Mouse (Mus musculus) heart, embryonic 16.5 days (tissue): ENCODE results near the gene Tut1. TPM values are rescaled to one million over a fixed set of nuclear protein-coding genes. Genes with fewer than 3 reads are reported as not detected.
"Not testable (repeated sequence)": the region's sequence is repeated elsewhere in the genome, so short reads cannot be mapped to it uniquely, and the experiment has no call there.

Experiments
- ATAC-seq: fragments of 200-750 bp; cut with Nextera tagmentation; replicated peaks from 2 replicates; pipeline ENCODE4 v1.8.0; 2017; ENCODE audit warnings: moderate number of reproducible peaks; ENCODE audit not compliant: insufficient read depth, low FRiP score; ENCODE audit errors: extremely low read depth
- H3K27ac ChIP-seq: fragments of 300-500 bp; sonication (generic); 2 replicates; pipeline ENCODE4 v1.5.1; 2014; ENCODE audit warnings: mild to moderate bottlenecking, low read length, control low read depth, moderate library complexity
- H3K27me3 ChIP-seq: fragments of 300-500 bp; sonication (generic); 2 replicates; pipeline ENCODE4 v1.6.1; 2014; ENCODE audit warnings: low read length, mixed read lengths; ENCODE audit not compliant: control insufficient read depth, insufficient read depth
- H3K36me3 ChIP-seq: fragments of 300-500 bp; sonication (generic); 2 replicates; pipeline ENCODE4 v1.6.1; 2014; ENCODE audit not compliant: control insufficient read depth, insufficient read depth
- H3K4me1 ChIP-seq: fragments of 300-500 bp; sonication (generic); 2 replicates; pipeline ENCODE4 v1.6.1; 2014; ENCODE audit warnings: low read length, mixed read lengths; ENCODE audit not compliant: control insufficient read depth, insufficient read depth
- H3K4me2 ChIP-seq: fragments of 300-500 bp; sonication (generic); 2 replicates; pipeline ENCODE4 v1.6.1; 2014; ENCODE audit warnings: low read depth, mild to moderate bottlenecking, control low read depth, low read length
- H3K4me3 ChIP-seq: fragments of 300-500 bp; sonication (generic); 2 replicates; pipeline ENCODE4 v1.5.1; 2014; ENCODE audit warnings: mild to moderate bottlenecking, control low read depth, low read length
- H3K9ac ChIP-seq: fragments of 300-500 bp; sonication (generic); 2 replicates; pipeline ENCODE4 v1.6.1; 2014; ENCODE audit warnings: low read length, control low read depth
- H3K9me3 ChIP-seq: fragments of 300-500 bp; sonication (generic); replicated peaks from 2 replicates; pipeline ENCODE4 v1.6.1; 2016; ENCODE audit warnings: low read length; ENCODE audit not compliant: control insufficient read depth
- WGBS: fragments of 180-500 bp; shearing (Covaris S2); extraction: QIAGEN DNeasy Blood & Tissue Kit; methylation state at CpG from one replicate; pipeline ENCODE4 v1.1.7; 2014; 5-methylcytosine and 5-hydroxymethylcytosine counted together
- polyA plus RNA-seq: library from polyadenylated mRNA; unstranded; fragments of >200 nt; fragmentation: Nextera tagmentation; extraction: Ambion mirVana; gene quantifications from 2 replicates; pipeline ENCODE4 v1.2.1, GENCODE M21; 2015

Tut1 gene
- polyA plus RNA-seq, 1 experiment from 2014 or later: 18.4 TPM

GRCm38 (mm10) chr19:9006915-9007314 is 53.3 kb downstream of the Tut1 start:
- not testable (repeated sequence) for ATAC-seq, H3K9ac ChIP-seq, H3K4me2 ChIP-seq, H3K27me3 ChIP-seq, H3K4me3 ChIP-seq, H3K4me1 ChIP-seq, H3K9me3 ChIP-seq, H3K27ac ChIP-seq
- H3K36me3 ChIP-seq: peaks cover 59% of the 10 kb centered on the region
- 90% methylated on average over 2 of the region's 2 CpGs for WGBS

Other genes with a start within 250 kb of the Tut1 start
- 66.4 and 68.8 TPM in 2 replicates for gene Slc3a2, start 230.5 kb upstream of the Tut1 start, polyA plus RNA-seq
- 53.5 and 54.9 TPM in 2 replicates for gene Wdr74, start 218.0 kb upstream of the Tut1 start, polyA plus RNA-seq
- gene 1700092M07Rik, start 213.1 kb upstream of the Tut1 start, polyA plus RNA-seq: 0.63 and 0.74 TPM in 2 replicates
- 91.5 and 91.7 TPM in 2 replicates for gene Stx5a, start 212.4 kb upstream of the Tut1 start, polyA plus RNA-seq
- 134 and 145 TPM in 2 replicates for gene Nxf1, start 196.8 kb upstream of the Tut1 start, polyA plus RNA-seq
- 138 and 158 TPM in 2 replicates for gene Tmem223, start 182.9 kb upstream of the Tut1 start, polyA plus RNA-seq
- 57.1 and 60.9 TPM in 2 replicates for gene Tmem179b, start 179.4 kb upstream of the Tut1 start, polyA plus RNA-seq
- gene Taf6l, start 167.4 kb upstream of the Tut1 start, polyA plus RNA-seq: 17.4 and 19.3 TPM in 2 replicates
- 126 and 128 TPM in 2 replicates for gene Polr2g, start 155.3 kb upstream of the Tut1 start, polyA plus RNA-seq
- 3.5 and 4.3 TPM in 2 replicates for gene Zbtb3, start 151.3 kb upstream of the Tut1 start, polyA plus RNA-seq
- gene Ttc9c, start 134.5 kb upstream of the Tut1 start, polyA plus RNA-seq: 35.5 and 37.7 TPM in 2 replicates
- 3.2 and 3.3 TPM in 2 replicates for gene Hnrnpul2, start 133.8 kb upstream of the Tut1 start, polyA plus RNA-seq
- gene AC129217.1, start 124.1 kb upstream of the Tut1 start, polyA plus RNA-seq: not detected in 2 replicates
- gene Bscl2, start 116.4 kb upstream of the Tut1 start, polyA plus RNA-seq: 43.9 and 44.3 TPM in 2 replicates
- 1.2 and 1.4 TPM in 2 replicates for gene Gng3, start 114.7 kb upstream of the Tut1 start, polyA plus RNA-seq
- gene Lrrn4cl, start 103.1 kb upstream of the Tut1 start, polyA plus RNA-seq: 1.9 and 2.8 TPM in 2 replicates
- 130 and 133 TPM in 2 replicates for gene Ubxn1, start 82.4 kb upstream of the Tut1 start, polyA plus RNA-seq
- 62.7 and 64.0 TPM in 2 replicates for gene Uqcc3, start 72.9 kb upstream of the Tut1 start, polyA plus RNA-seq
- gene Lbhd1, start 70.1 kb upstream of the Tut1 start, polyA plus RNA-seq: 25.2 and 42.5 TPM in 2 replicates
- gene Gm49403, start 69.9 kb upstream of the Tut1 start, polyA plus RNA-seq: not detected in 2 replicates
- gene 1810009A15Rik, start 65.0 kb upstream of the Tut1 start, polyA plus RNA-seq: 39.7 and 54.5 TPM in 2 replicates
- not detected in 2 replicates for gene Gm49416, start 64.9 kb upstream of the Tut1 start, polyA plus RNA-seq
- 24.8 and 27.6 TPM in 2 replicates for gene Ints5, start 60.8 kb upstream of the Tut1 start, polyA plus RNA-seq
- gene Ganab, start 55.8 kb upstream of the Tut1 start, polyA plus RNA-seq: 56.7 and 62.6 TPM in 2 replicates
- 32.7 and 38.0 TPM in 2 replicates for gene B3gat3, start 33.5 kb upstream of the Tut1 start, polyA plus RNA-seq
- 2.2 and 2.4 TPM in 2 replicates for gene Rom1, start 24.5 kb upstream of the Tut1 start, polyA plus RNA-seq
- gene Eml3, start 24.3 kb upstream of the Tut1 start, polyA plus RNA-seq: 16.0 and 17.2 TPM in 2 replicates
- gene Mta2, start 12.0 kb upstream of the Tut1 start, polyA plus RNA-seq: 92.1 and 96.0 TPM in 2 replicates
- 239 and 240 TPM in 2 replicates for gene Eef1g, start 13.2 kb downstream of the Tut1 start, polyA plus RNA-seq
- gene Ahnak, start 35.4 kb downstream of the Tut1 start, polyA plus RNA-seq: 28.7 and 36.5 TPM in 2 replicates
- 0.91 and 1.8 TPM in 2 replicates for gene Scgb1a1, start 134.1 kb downstream of the Tut1 start, polyA plus RNA-seq
- 18.9 and 21.6 TPM in 2 replicates for gene Asrgl1, start 181.8 kb downstream of the Tut1 start, polyA plus RNA-seq